Mouse (Mus musculus): ENCODE data around the gene Ambra1. TPM values are rescaled to one million over a fixed set of nuclear protein-coding genes. Genes with fewer than 3 reads are reported as not detected.

The Ambra1 gene
- polyA plus RNA-seq, 1 experiment, result 31.3 TPM

GRCm38 (mm10) chr2:91894716-91895115, 164.8 kb downstream of the Ambra1 start:
- Histone ChIP-seq H3K36me3 (ENCODE audit: control insufficient read depth, insufficient read depth, low read length) (no peaks in the 10 kb centered on the region), H3K4me3 (ENCODE audit: control insufficient read depth, low read depth, low read length) (no peak overlapping the region), H3K27me3 (ENCODE audit: control insufficient read depth, insufficient read depth, low read length) (no peaks in the 10 kb centered on the region), H3K4me1 (ENCODE audit: control insufficient read depth, insufficient read depth, low read length) (no peaks in the 10 kb centered on the region), H3K27ac (ENCODE audit: control insufficient read depth, insufficient read depth, low read depth, low read length) (no peak overlapping the region)
- TF ChIP-seq CTCF (IDR thresholded peaks at IDR 0.05; ENCODE audit: control insufficient read depth, insufficient read depth, insufficient replicate concordance, low read depth, low read length) (no peak), POLR2A (IDR thresholded peaks at IDR 0.05; ENCODE audit: control insufficient read depth, low read depth, low read length) (no peak)

- TF ChIP-seq POLR2A (IDR thresholded peaks at IDR 0.05; ENCODE audit: control insufficient read depth, low read depth, low read length) (no peak), CTCF (IDR thresholded peaks at IDR 0.05; ENCODE audit: control insufficient read depth, insufficient read depth, insufficient replicate concordance, low read depth, low read length) (no peak)
- no peaks in the 10 kb centered on the region for H3K36me3 ChIP-seq (ENCODE audit: control insufficient read depth, insufficient read depth, low read length)
These were observed 165.5 kb downstream of the Ambra1 start for GRCm38 (mm10) chr2:91895401-91895800.

GRCm38 (mm10) chr2:91897968-91898367, 168.0 kb downstream of the Ambra1 start:
- peaks cover 2% of the 10 kb centered on the region; the same call in 1 of the 2 replicates for H3K36me3 ChIP-seq (ENCODE audit: control insufficient read depth, insufficient read depth, low read length)
- H3K27ac ChIP-seq (ENCODE audit: control insufficient read depth, insufficient read depth, low read depth, low read length), result no peak overlapping the region
- no peak overlapping the region for H3K4me3 ChIP-seq (ENCODE audit: control insufficient read depth, low read depth, low read length)
- no peaks in the 10 kb centered on the region for H3K27me3 ChIP-seq (ENCODE audit: control insufficient read depth, insufficient read depth, low read length)
- TF ChIP-seq POLR2A (IDR thresholded peaks at IDR 0.05; ENCODE audit: control insufficient read depth, low read depth, low read length) (no peak), CTCF (IDR thresholded peaks at IDR 0.05; ENCODE audit: control insufficient read depth, insufficient read depth, insufficient replicate concordance, low read depth, low read length) (no peak)
- H3K4me1 ChIP-seq (ENCODE audit: control insufficient read depth, insufficient read depth, low read length), result no peaks in the 10 kb centered on the region

More at GRCm38 (mm10) chr2:91895401-91895800, 165.5 kb downstream of the Ambra1 start:
- Histone ChIP-seq H3K27me3 (ENCODE audit: control insufficient read depth, insufficient read depth, low read length) (no peaks in the 10 kb centered on the region), H3K4me1 (ENCODE audit: control insufficient read depth, insufficient read depth, low read length) (no peaks in the 10 kb centered on the region), H3K4me3 (ENCODE audit: control insufficient read depth, low read depth, low read length) (no peak overlapping the region), H3K27ac (ENCODE audit: control insufficient read depth, insufficient read depth, low read depth, low read length) (no peak overlapping the region)

GRCm38 (mm10) chr2:91899141-91899540, 169.2 kb downstream of the Ambra1 start:
- no peak overlapping the region for H3K27ac ChIP-seq (ENCODE audit: control insufficient read depth, insufficient read depth, low read depth, low read length)
- H3K4me3 ChIP-seq (ENCODE audit: control insufficient read depth, low read depth, low read length), result no peak overlapping the region
- TF ChIP-seq CTCF (IDR thresholded peaks at IDR 0.05; ENCODE audit: control insufficient read depth, insufficient read depth, insufficient replicate concordance, low read depth, low read length), result no peak
- no peak for TF ChIP-seq POLR2A (IDR thresholded peaks at IDR 0.05; ENCODE audit: control insufficient read depth, low read depth, low read length)
- H3K36me3 ChIP-seq (ENCODE audit: control insufficient read depth, insufficient read depth, low read length), result peaks cover 2% of the 10 kb centered on the region; the same call in 1 of the 2 replicates
- no peaks in the 10 kb centered on the region for H3K4me1 ChIP-seq (ENCODE audit: control insufficient read depth, insufficient read depth, low read length)
- no peaks in the 10 kb centered on the region for H3K27me3 ChIP-seq (ENCODE audit: control insufficient read depth, insufficient read depth, low read length)

- Histone ChIP-seq H3K4me1 (ENCODE audit: control insufficient read depth, insufficient read depth, low read length) (no peaks in the 10 kb centered on the region), H3K27ac (ENCODE audit: control insufficient read depth, insufficient read depth, low read depth, low read length) (no peak overlapping the region), H3K4me3 (ENCODE audit: control insufficient read depth, low read depth, low read length) (no peak overlapping the region), H3K27me3 (ENCODE audit: control insufficient read depth, insufficient read depth, low read length) (no peaks in the 10 kb centered on the region), H3K36me3 (ENCODE audit: control insufficient read depth, insufficient read depth, low read length) (peaks cover 2% of the 10 kb centered on the region; the same call in 1 of the 2 replicates)
- no peak for TF ChIP-seq CTCF (IDR thresholded peaks at IDR 0.05; ENCODE audit: control insufficient read depth, insufficient read depth, insufficient replicate concordance, low read depth, low read length)
- no peak for TF ChIP-seq POLR2A (IDR thresholded peaks at IDR 0.05; ENCODE audit: control insufficient read depth, low read depth, low read length)
These were observed 170.5 kb downstream of the Ambra1 start for GRCm38 (mm10) chr2:91900431-91900830.

- TF ChIP-seq CTCF (IDR thresholded peaks at IDR 0.05; ENCODE audit: control insufficient read depth, insufficient read depth, insufficient replicate concordance, low read depth, low read length) (no peak), POLR2A (IDR thresholded peaks at IDR 0.05; ENCODE audit: control insufficient read depth, low read depth, low read length) (no peak)
- H3K27me3 ChIP-seq (ENCODE audit: control insufficient read depth, insufficient read depth, low read length), result no peaks in the 10 kb centered on the region
- no peak overlapping the region for H3K4me3 ChIP-seq (ENCODE audit: control insufficient read depth, low read depth, low read length)
- no peaks in the 10 kb centered on the region for H3K4me1 ChIP-seq (ENCODE audit: control insufficient read depth, insufficient read depth, low read length)
- H3K36me3 ChIP-seq (ENCODE audit: control insufficient read depth, insufficient read depth, low read length), result peaks cover 2% of the 10 kb centered on the region; the same call in 1 of the 2 replicates
- no peak overlapping the region for H3K27ac ChIP-seq (ENCODE audit: control insufficient read depth, insufficient read depth, low read depth, low read length)
These were observed 172.4 kb downstream of the Ambra1 start for GRCm38 (mm10) chr2:91902336-91902735.

- Histone ChIP-seq H3K36me3 (ENCODE audit: control insufficient read depth, insufficient read depth, low read length) (peaks cover 2% of the 10 kb centered on the region; the same call in 1 of the 2 replicates), H3K27me3 (ENCODE audit: control insufficient read depth, insufficient read depth, low read length) (no peaks in the 10 kb centered on the region), H3K4me1 (ENCODE audit: control insufficient read depth, insufficient read depth, low read length) (no peaks in the 10 kb centered on the region), H3K27ac (ENCODE audit: control insufficient read depth, insufficient read depth, low read depth, low read length) (no peak overlapping the region), H3K4me3 (ENCODE audit: control insufficient read depth, low read depth, low read length) (no peak overlapping the region)
- TF ChIP-seq CTCF (IDR thresholded peaks at IDR 0.05; ENCODE audit: control insufficient read depth, insufficient read depth, insufficient replicate concordance, low read depth, low read length) (no peak), POLR2A (IDR thresholded peaks at IDR 0.05; ENCODE audit: control insufficient read depth, low read depth, low read length) (no peak)
These were observed 173.4 kb downstream of the Ambra1 start for GRCm38 (mm10) chr2:91903171-91903925.
